Mouse (Mus musculus) left cerebral cortex, adult 9 months (tissue): ENCODE measurements at regions not wholly inside any gene's neighbourhood (a gene's known extent, or its start where the extent isn't known, plus 50 kb on each side); places are given as distances from the start of the nearest gene placed in this dataset.

Experiments
- DNase-seq, 2 experiments: peaks; one replicate each; pipeline ENCODE4 v3.0.0; 2022; ENCODE audit warnings: low spot score in 2 of 2

DNA sequence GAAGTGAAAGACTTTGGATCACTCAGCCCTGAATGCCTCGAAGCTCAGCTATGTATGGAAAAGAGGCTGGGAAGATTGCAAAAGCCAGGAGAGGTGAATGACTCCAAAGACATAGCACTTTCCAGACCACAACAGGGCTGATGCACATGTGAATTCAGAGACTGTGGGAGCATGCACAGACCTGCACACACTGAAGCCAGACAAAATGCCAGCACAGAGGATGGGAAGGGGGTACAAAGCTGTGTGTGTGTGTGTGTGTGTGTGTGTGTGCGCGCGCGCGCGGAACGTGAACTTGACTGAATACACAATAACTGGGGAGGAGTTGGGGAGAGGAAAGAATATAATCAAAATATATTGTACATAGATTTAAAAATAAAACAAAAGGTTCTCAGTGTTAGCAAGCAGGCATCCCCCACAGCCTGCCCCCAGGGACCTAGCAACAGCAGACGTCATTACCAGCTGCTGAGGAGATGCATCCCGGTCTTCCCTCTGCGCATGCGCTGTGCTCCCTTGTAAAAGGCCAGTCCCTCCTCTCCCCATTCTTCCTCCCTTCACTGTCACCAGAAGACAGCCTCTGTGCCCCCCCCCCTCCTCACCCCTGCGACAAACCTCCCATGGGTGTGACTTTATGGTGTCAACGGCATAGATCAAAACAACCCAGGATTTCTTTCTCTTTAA, 89.5 kb upstream of the Mrps22 start:
- DNase-seq: peak; percentile 13 to 28

- no peak for DNase-seq
These were observed 84.1 kb upstream of the Mrps22 start for GRCm38 (mm10) chr9:98685548-98685947.

- DNase-seq: no peak
These were observed 82.9 kb upstream of the Mrps22 start for GRCm38 (mm10) chr9:98684336-98684735.

GRCm38 (mm10) chr9:98675612-98676011, 74.2 kb upstream of the Mrps22 start:
- DNase-seq: no peak

- DNase-seq: no peak
These were observed 72.1 kb upstream of the Mrps22 start for GRCm38 (mm10) chr9:98673461-98674114.

- DNase-seq: no peak
These were observed 70.9 kb upstream of the Mrps22 start for GRCm38 (mm10) chr9:98672361-98672760.

DNA sequence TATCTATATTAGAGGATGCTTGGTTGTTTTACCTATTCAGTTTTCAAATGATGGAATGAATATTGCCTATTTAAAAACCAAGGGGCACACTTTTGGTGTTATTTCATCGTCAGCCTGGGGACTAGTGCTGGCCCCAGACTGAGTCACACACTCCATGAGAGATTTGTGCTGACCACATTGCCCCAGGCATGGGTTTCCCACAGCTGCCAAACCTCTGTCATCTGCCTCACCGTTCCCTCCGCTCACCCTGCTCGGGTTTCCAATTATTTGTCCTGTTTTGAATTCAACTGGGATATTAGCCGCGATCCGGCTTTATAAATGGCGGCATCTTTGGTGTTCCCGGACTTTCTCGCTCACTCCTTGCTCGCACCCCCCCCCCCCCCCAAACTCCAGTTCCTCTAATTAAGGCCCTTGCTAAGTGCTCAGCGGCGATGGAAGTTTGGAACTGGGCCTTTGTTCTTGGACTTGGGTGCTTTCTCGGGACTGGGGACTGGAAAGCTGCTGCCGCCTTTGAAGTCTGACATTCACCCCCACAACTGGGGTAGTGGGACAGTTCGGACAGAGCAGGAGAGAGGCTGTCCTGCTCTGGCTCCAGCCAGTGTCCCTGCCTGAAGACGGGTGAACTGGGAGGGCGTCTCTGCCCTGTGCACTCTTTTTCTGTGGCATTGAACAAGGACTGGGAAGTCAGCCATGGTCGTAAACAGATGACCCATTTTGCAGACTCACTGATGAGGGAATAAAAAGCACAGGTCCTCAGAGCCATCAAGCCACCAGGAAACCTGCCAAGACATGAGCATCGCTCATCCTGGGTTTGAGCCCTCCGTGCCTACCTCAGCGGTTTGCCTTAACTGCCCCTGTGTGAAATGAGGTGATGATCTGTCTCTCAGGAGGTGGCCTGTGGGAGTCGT, 67.2 kb upstream of the Mrps22 start:
- DNase-seq: no peak

GRCm38 (mm10) chr9:98667072-98667471, 65.6 kb upstream of the Mrps22 start:
- no peak for DNase-seq

DNA sequence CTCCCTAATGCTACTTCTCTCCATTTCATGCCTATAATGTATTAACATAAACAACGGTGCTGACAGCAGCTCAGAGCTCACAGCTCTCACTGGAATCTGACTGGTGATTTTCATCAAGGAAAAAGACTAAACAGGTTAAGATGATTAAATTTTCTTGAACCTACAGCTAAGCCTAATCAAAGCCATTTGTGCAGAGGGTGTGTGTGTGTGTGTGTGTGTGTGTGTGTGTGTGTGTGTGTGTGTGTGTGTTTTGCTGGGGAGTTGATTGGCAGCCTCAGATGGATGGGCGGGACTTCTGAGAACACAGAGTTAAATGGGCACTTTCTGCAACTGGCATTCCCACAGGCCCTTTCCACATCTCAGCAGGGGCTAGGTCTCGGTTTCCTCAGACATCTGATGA, 61.6 kb upstream of the Mrps22 start:
- no peak for DNase-seq

GRCm38 (mm10) chr9:98651681-98652080, 50.2 kb upstream of the Mrps22 start:
- no peak for DNase-seq
